Mouse (Mus musculus) kidney, adult 2 months (tissue): ENCODE measurements around the gene Npas1. TPM values are rescaled to one million over a fixed set of nuclear protein-coding genes. Genes with fewer than 3 reads are reported as not detected.

ENCODE experiments used
- DNase-seq: peaks from one replicate; pipeline ENCODE4 v3.0.0; 2021
- H3K27ac ChIP-seq: fragments of 200-500 bp; 2 replicates; pipeline ENCODE4 v1.5.1; 2012; ENCODE audit warnings: low read depth, low read length, control low read depth, inconsistent platforms; ENCODE audit not compliant: insufficient read depth
- H3K27me3 ChIP-seq: fragments of 200-500 bp; replicated peaks from 2 replicates; pipeline ENCODE4 v1.6.1; 2012; ENCODE audit warnings: mild to moderate bottlenecking, moderate library complexity, low read length, inconsistent platforms; ENCODE audit not compliant: control insufficient read depth, insufficient read depth
- H3K36me3 ChIP-seq: fragments of 200-500 bp; 2 replicates; pipeline ENCODE4 v1.6.1; 2012; ENCODE audit warnings: mild to moderate bottlenecking, moderate library complexity, low read length, inconsistent platforms; ENCODE audit not compliant: control insufficient read depth, insufficient read depth
- H3K4me1 ChIP-seq: fragments of 200-500 bp; 2 replicates; pipeline ENCODE4 v1.6.1; 2011; ENCODE audit warnings: low read length; ENCODE audit not compliant: control insufficient read depth, insufficient read depth
- H3K4me3 ChIP-seq: fragments of 200-500 bp; 2 replicates; pipeline ENCODE4 v1.5.1; 2011; ENCODE audit warnings: mild to moderate bottlenecking, low read depth, low read length, control low read depth; ENCODE audit not compliant: insufficient read depth
- CTCF ChIP-seq: fragments of 200-500 bp; conservative IDR thresholded peaks from 2 replicates; pipeline ENCODE4 v1.5.1; 2011; ENCODE audit warnings: low read depth, mild to moderate bottlenecking, control low read depth, low read length, moderate library complexity, mixed read lengths; ENCODE audit not compliant: insufficient read depth, insufficient read length
- POLR2A ChIP-seq: fragments of 200-500 bp; IDR thresholded peaks from one replicate; pipeline ENCODE4 v1.6.1; 2011; ENCODE audit warnings: low read depth, low read length, control low read depth
- WGBS: fragments of 180-500 bp; shearing (Covaris S2); methylation state at CpG from one replicate; pipeline ENCODE4 v1.1.7; 2018; 5-methylcytosine and 5-hydroxymethylcytosine counted together
- polyA plus RNA-seq: library from polyadenylated mRNA; depleted of rRNA; stranded (reverse); fragments of >200 nt; gene quantifications from 2 replicates; pipeline ENCODE4 v1.2.3, GENCODE M21; 2012

Npas1 gene
- polyA plus RNA-seq, 1 experiment = not detected

DNA sequence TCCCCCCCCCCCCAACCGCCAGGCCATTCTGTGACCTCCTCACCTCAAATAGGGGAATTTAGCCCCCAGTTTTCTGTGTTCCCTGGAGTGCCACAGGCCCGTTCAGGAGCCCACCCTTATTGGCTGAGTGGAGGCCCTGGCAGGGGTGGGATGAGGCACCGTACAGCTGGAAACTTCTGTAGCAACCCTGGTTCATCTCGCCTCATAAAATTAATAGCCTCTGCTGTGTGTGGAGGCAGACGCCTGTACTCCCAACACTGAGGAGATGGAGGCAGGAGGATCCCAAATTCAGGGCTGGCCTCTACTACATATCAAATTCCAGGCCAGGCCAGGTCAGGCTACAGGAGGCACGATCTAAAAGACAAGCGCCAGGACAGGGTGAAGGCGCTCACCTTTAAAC is 3.7 kb downstream of the Npas1 start:
- no peak for DNase-seq
- WGBS = 53% methylated on average over 8 of the region's 8 CpGs
- Histone ChIP-seq H3K4me3 (no peak overlapping the region), H3K27me3 (peaks cover 5% of the 10 kb centered on the region), H3K27ac (no peak overlapping the region), H3K36me3 (no peaks in the 10 kb centered on the region), H3K4me1 (no peaks in the 10 kb centered on the region)
- TF ChIP-seq CTCF (no peak), POLR2A (no peak)

DNA sequence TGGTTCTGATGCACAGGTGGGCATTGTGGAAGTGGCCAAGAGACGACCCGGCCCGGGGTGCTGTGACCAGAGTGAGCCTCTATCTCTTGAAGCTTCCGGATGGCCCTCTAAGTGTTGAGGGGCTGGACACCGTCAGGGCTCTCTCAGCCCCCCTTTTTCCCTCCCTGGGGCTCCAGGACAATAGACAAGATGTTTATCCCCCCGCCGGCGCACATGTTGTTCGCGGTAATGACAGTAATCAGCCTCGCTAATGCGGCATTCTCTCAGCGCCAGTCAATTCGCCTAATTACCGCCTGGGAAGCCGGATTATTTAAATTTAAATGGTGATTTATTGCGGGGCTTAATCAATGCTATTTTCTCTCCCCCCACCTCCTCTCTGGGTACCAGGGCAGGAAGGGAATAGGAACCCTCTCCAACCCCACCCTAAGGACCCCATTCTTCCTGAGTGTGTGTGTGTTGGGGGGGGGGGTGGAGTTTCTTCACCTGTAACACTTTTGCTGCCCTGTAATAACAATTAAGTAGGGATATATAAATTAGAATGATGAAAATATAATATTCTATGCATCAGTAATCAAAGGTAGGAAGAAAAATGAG is 5.3 kb downstream of the Npas1 start:
- DNase-seq = no peak
- TF ChIP-seq POLR2A = no peak
- no peak for TF ChIP-seq CTCF
- Histone ChIP-seq H3K36me3 (no peaks in the 10 kb centered on the region), H3K27ac (no peak overlapping the region), H3K4me3 (no peak overlapping the region), H3K4me1 (no peaks in the 10 kb centered on the region), H3K27me3 (peaks cover 5% of the 10 kb centered on the region)
- 26% methylated on average over 17 of the region's 17 CpGs for WGBS

DNA sequence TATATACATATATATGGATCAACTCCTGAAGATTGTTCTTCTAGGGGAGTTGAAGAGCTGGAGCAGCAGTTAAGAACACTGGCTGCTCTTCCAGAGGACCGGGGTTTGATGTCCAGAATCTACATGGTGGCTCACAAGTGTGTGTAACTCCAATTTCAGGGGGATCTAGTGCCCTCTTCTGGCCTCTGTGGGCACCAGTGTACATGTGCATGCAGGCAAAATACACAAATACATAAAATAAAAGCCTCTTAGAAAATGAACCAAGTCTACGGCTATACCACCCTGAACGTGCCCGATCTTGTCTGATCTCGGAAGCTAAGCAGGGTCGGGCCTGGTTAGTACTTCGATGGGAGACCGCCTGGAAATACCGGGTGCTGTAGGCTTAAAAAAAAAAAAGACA is 6.0 kb downstream of the Npas1 start:
- 53% methylated on average over 9 of the region's 9 CpGs for WGBS
- Histone ChIP-seq H3K27me3 (peaks cover 5% of the 10 kb centered on the region), H3K4me1 (no peaks in the 10 kb centered on the region), H3K27ac (no peak overlapping the region), H3K36me3 (no peaks in the 10 kb centered on the region), H3K4me3 (no peak overlapping the region)
- DNase-seq = peak; percentile 18
- TF ChIP-seq POLR2A (no peak), CTCF (peak; percentile 47)

DNA sequence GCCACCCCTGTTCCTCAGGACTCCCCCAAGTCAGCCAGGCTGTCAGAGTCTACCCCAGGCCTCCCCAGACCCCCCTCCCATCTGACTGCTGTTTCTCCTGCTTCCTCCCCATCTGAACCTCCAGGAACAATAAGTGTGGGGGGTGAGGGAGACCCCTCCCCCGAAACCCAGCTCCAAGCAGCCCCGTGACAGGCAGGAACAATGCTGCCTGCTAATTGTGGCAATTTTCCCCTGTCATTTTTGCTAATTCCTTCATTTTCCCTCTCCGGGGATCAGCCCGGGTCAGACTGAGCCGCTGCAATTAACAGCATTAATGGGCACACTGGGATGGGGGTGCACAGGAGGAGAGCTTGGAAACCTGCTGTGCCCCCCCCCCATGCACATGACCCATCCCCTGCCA is 9.4 kb downstream of the Npas1 start:
- 21% methylated on average over 5 of the region's 5 CpGs for WGBS
- no peak for DNase-seq
- TF ChIP-seq POLR2A (no peak), CTCF (no peak)
- no peaks in the 10 kb centered on the region for H3K36me3 ChIP-seq
- H3K4me3 ChIP-seq = no peak overlapping the region
- no peak overlapping the region for H3K27ac ChIP-seq
- H3K4me1 ChIP-seq = no peaks in the 10 kb centered on the region
- no peaks in the 10 kb centered on the region for H3K27me3 ChIP-seq

DNA sequence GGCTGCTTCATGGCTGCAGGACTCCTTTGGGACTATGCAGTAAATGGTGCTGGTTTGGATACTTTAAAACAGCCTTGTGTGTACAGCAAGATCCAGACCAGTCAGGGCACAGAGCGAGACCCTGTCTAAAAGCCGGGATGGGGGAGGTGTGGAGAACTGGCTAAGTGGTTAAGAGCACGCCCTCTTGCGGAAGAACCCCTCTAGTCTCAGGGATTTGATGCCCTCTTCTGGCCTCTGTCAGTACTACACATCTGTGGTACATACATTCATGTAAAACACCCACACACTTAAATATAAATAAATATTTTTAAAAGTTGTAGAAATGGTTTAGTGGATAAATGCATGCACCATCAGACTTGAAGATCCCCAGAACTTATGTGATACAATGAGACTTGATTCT is 11.0 kb downstream of the Npas1 start:
- Histone ChIP-seq H3K27ac (no peak overlapping the region), H3K4me3 (no peak overlapping the region), H3K4me1 (no peaks in the 10 kb centered on the region), H3K36me3 (no peaks in the 10 kb centered on the region), H3K27me3 (no peaks in the 10 kb centered on the region)
- 76% methylated on average over 4 of the region's 4 CpGs for WGBS
- TF ChIP-seq POLR2A (no peak), CTCF (peak; percentile 30)
- DNase-seq = no peak

DNA sequence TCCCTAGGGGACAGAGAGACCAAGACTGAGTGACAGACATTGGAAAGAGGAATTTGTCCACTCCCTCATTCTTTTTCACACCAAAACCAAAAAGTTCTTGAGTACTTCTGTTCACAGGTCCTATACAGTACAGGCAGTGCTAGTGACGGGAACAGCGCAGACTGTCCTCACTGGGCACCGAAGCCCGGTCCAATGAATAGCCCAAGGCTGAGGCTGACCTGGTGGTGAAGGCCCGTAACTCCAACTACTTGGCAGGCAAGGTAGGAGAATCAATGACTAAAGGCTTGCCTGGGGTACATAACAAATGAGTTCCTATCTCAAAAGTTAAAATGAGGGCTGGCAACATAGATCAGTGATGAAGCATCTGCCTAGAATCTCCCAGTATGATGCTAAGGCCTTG is 12.0 kb downstream of the Npas1 start:
- H3K36me3 ChIP-seq = no peaks in the 10 kb centered on the region
- H3K4me3 ChIP-seq = no peak overlapping the region
- 85% methylated on average over 5 of the region's 5 CpGs for WGBS
- no peak for DNase-seq
- H3K27ac ChIP-seq = no peak overlapping the region
- H3K27me3 ChIP-seq = no peaks in the 10 kb centered on the region
- H3K4me1 ChIP-seq = no peaks in the 10 kb centered on the region
- TF ChIP-seq POLR2A (no peak), CTCF (no peak)

DNA sequence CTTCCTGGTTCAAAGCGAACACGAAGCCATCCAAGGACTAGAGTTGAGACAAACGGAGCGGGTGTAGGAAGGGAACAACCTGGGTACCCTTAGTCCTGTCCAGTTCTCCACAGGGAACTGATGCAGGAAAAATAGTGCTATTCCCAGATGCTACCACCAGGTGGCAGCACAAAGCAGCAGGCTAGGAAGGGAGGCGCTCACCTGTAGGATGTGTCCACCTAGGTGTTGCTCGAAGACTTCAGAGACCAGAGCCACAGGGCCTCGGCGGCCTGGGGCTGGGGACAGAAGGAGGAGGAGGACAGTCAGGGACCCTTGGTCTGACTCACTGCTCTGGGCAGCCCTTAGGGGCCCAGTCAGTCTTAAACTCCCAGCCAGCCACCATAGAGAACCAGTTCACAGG is 12.4 kb downstream of the Npas1 start:
- TF ChIP-seq CTCF = peak; percentile 94
- no peak for TF ChIP-seq POLR2A
- WGBS = 5% methylated on average over 8 of the region's 8 CpGs
- Histone ChIP-seq H3K4me1 (no peaks in the 10 kb centered on the region), H3K27ac (no peak overlapping the region), H3K27me3 (no peaks in the 10 kb centered on the region), H3K36me3 (no peaks in the 10 kb centered on the region), H3K4me3 (no peak overlapping the region)
- DNase-seq = peak; percentile 77
